Mouse (Mus musculus) heart, postnatal 0 days (tissue): ENCODE results near the gene Nf2.

Experiments
- CTCF ChIP-seq: IDR thresholded peaks from 2 replicates; pipeline ENCODE4 v1.5.1; 2016; ENCODE audit warnings: antibody characterized with exemption, control low read depth, low read depth
- EP300 ChIP-seq: IDR thresholded peaks from 2 replicates; pipeline ENCODE4 v1.6.1; 2016; ENCODE audit warnings: antibody characterized with exemption, low read depth

DNA sequence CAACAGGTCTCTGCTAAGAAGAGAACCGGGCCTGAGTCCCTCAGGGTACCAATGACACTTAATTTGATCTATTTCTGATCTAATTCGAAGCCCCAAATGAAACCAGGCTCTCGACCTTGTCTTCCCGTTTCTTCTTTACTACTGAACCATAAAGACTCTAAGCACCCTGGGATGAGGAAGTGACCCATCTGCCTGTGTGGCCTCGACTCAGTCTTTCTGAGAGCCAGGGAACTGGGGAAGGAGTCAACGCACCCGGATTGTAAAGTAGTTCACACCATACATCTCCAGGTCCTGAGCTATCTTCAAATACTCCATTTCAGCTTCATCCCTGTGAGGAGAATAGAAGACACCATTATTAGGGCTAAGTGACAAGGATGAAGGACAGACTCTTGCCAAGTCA, 45.9 kb downstream of the Nf2 start:
- no peak for TF ChIP-seq CTCF
- TF ChIP-seq EP300, result no peak
